Mouse (Mus musculus) layer of hippocampus, postnatal 36 days (tissue): ENCODE measurements around the gene Pde10a. TPM values are rescaled to one million over a fixed set of nuclear protein-coding genes. Genes with fewer than 3 reads are reported as not detected.

Experiments
- DNase-seq, 2 experiments: peaks; one replicate each; pipeline ENCODE4 v3.0.0; 2022
- total RNA-seq, 2 experiments: library from RNA; stranded (reverse); gene quantifications; 2 replicates each; pipeline ENCODE4 v1.2.3; 2021

Pde10a gene
- 10 to 100 TPM; 61.6 to 68.7 TPM for total RNA-seq

GRCm38 (mm10) chr17:8525225-8525721, at the start of gene Pde10a:
TSS of gene Pde10a (plus strand) at chr17:8525372.
- peak; percentile 36 to 51 for DNase-seq

DNA sequence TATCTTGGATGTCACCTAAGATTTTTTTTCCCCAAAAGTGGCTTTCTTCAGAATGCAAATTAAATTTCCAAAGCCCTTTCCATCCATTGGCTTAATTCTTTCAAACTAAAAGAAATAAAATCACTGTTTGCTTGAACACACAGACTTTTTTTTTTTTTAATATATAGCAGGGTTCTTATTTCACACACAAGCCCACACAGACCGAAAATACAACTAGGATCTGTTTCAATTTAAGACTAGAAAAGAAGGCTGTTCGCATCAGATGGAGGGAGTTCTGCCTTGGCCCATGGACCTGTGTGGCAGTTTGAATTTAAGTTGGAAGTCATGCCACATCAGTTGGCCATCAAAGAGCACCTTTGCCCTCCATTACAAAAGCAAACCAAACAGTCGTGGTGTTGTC, 46.6 kb upstream of the Pde10a start:
- no peak for DNase-seq

- DNase-seq: no peak
Measured at GRCm38 (mm10) chr17:8479493-8480128, 45.6 kb upstream of the Pde10a start.

GRCm38 (mm10) chr17:8481797-8482196, 43.4 kb upstream of the Pde10a start:
- DNase-seq: no peak

DNA sequence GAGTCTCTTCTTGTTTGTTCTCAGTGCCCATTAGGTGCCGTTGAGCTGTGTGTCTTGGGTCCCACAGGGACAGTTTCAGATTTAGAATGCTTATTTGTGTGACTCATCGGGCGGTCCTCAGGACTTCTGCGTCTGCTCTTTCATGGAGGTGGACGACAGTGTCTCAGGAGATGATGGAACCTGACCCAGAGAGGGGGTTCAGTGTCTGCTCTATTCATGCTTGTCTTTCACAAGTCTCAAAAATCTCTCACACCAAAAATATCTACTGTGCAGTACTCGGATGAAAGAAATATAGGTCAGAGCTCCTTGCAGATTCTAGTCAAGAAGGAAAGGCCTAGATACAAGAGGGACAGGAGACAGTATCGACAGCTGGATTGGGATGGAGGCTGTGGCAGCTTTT, 42.3 kb upstream of the Pde10a start:
- DNase-seq: no peak

DNA sequence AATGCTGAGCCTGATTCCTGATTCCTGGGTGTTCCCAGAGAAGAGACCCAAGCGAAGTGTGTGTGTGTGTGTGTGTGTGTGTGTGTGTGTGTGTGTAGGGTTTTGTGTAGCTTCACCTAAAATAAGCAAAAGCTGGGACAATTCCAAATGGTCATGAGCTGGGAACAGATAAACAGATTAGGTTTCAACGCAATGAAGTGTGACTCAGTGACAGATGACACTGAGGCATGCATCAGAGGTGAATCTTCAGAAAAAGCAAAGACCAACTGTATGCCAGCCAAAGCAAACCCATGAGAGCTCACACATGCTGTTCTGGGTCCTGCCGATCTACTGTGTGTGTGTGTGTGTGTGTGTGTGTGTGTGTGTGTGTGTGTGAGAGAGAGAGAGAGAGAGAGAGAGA, 40.9 kb upstream of the Pde10a start:
- no peak for DNase-seq

DNA sequence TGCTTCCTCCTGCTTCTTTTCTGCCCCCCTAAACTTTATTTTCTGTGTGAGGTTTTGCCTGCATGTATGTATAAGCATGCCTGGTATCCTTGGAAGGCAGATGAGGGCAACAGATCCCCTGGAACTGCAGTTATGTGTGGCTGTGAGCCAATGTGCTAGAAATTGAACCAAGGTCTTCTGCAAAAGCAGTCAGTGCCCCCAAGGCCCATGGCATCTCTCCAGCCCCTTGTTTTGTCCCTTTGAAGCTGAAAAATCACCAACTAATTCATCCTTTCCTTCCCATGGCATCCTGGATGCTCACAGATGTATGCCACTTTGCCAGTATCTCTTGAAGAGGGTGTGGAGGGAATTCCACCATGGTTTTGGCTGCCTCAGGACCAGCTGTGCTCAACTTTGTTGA, 40.0 kb upstream of the Pde10a start:
- DNase-seq: no peak

DNA sequence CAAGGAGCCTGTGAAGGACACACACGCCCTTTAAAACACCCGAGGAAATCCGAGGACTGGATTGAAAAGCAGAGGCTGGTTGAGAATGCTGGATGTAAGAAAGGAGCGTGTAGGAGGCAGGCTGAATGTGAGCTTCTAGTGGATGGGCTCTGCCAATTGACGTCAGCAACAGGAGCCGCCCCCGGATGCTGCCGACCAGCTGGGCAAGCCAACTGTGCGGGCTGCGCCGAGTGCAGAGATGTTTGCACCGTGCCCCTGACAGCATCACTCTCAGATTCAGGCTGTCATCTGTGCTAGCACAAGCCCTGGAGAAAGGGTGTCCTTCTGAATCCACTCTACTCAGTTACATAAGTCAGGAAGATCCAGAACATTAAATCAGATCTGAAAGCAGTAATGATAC, 37.3 kb upstream of the Pde10a start:
- peak; percentile 95 for DNase-seq

GRCm38 (mm10) chr17:8490971-8491370, 34.2 kb upstream of the Pde10a start:
- no peak for DNase-seq

- no peak for DNase-seq
Measured at GRCm38 (mm10) chr17:8493461-8493860, 31.7 kb upstream of the Pde10a start.

GRCm38 (mm10) chr17:8498151-8498550, 27.0 kb upstream of the Pde10a start:
- no peak for DNase-seq

- no peak for DNase-seq
Measured at GRCm38 (mm10) chr17:8498655-8499054, 26.5 kb upstream of the Pde10a start.

GRCm38 (mm10) chr17:8499564-8500117, 25.5 kb upstream of the Pde10a start:
- DNase-seq: no peak

DNA sequence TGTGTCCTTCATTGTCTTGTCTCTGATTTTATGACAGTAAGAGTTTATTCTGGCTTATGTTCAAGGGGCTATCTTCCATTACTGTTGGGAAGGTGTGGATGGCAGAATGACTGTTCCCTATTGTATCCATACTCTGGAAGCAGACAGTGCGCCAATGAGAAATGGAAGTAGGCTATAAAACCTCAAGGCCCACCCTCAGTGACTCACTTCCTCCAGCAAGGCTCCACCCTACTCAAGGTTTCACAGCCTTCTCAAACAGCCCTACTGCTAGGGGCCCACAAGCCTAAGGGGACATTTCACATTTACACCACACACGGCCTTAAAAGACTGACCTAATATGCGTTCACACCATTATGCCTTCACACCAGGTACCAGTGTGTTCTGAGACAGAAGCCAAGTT, 20.8 kb upstream of the Pde10a start:
- no peak for DNase-seq

- peak; percentile 89 to 90 for DNase-seq
Measured at GRCm38 (mm10) chr17:8505669-8506426, 19.3 kb upstream of the Pde10a start.

- no peak for DNase-seq
Measured at GRCm38 (mm10) chr17:8506726-8507125, 18.4 kb upstream of the Pde10a start.

- DNase-seq: no peak
Measured at GRCm38 (mm10) chr17:8507654-8508053, 17.5 kb upstream of the Pde10a start.

GRCm38 (mm10) chr17:8508305-8509141, 16.6 kb upstream of the Pde10a start:
- peak; percentile 64 to 71 for DNase-seq

DNA sequence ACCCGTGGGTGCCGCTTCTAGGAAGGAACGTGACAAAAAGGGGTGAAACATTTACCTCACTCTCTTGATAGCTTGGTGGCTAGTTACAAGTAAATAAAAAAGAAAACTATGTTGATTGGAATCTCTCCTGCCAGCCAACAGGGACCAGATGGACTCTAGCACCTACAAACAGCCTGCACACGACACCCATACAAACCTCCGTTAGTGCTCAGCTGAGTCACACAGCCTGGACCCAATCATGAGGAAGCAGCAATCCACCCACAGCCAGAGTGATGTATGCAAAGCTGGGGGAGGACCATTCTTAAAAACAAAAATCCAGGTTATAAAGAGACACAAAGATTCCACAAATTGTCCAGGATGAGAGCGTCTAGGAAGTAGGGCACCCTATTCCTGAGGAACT, 9.2 kb upstream of the Pde10a start:
- peak; percentile 44 to 45 for DNase-seq

DNA sequence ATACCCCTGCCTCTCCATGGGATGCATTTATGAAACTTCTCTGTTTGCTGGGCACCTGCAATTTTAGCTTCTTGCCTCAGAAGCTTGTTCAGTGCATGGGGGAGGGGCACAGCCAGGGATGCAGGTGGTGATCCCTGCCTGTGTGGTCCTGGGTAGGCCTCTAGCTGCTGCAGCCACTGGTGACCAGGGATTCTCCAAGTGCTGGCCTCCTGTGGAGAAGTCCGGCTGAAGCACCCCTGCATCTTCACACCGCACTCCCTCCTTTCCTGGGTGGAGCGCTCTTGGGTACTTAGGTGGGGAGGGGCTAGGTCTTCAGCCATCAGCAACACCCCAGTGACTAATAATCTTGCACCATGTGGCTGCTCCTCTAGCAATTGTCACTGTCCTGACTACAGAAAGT, 1.2 kb upstream of the Pde10a start:
- DNase-seq: no peak

DNA sequence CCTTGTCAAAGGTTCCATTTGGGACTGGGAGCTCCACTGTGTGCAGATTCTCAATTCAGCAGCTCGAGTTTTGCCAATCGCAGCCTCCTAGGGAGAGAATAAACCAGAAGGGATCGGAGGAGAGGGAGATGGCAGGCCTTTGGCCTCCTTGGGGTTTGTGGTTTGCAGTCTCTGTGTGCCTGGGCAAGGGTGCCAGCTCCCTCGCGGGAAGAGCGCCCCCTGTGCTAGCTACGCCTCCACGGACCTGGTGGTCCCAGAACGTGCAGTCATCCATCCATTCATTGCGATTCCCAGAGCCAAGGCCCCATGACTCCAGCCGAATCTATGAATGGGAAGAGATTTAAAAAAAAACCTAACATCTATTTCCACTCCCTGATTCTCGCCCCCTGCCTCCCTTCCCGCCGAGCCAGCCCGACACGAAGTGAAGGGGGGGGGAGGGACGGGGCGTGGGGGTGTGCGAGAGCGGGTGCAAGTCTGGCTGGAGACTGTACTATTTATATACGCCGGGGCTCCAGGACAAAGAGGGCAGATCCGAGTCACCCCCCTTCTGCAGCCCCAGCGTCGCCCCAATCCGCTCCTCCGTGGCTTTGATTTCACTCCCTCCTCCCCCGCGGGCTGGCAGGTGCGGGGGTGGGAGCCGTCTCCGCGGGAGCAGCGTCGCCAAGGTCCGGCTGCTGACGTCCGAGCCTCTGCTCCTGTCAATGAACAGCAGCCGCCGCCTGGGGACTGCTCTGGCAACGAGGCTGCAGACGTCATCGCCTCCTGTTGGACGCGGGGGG, 596 bp upstream of the Pde10a start:
- DNase-seq: peak; percentile 83 to 84
